Mouse (Mus musculus): ENCODE measurements around the gene Adam19.

GRCm38 (mm10) chr11:46114221-46114620 lies 58.4 kb downstream of the Adam19 start:
- TF ChIP-seq CTCF (IDR thresholded peaks at IDR 0.05; ENCODE audit: borderline replicate concordance, insufficient read depth, low read depth, low read length) (no peak), POLR2A (IDR thresholded peaks at IDR 0.05; ENCODE audit: borderline replicate concordance, insufficient read depth, low read length) (no peak)
